Mouse (Mus musculus): ENCODE results near the gene Slx4. TPM values are rescaled to one million over a fixed set of nuclear protein-coding genes. Genes with fewer than 3 reads are reported as not detected.
"Not testable (repeated sequence)": the region's sequence is repeated elsewhere in the genome, so short reads cannot be mapped to it uniquely, and the experiment has no call there.

Slx4 gene
- total RNA-seq, 2 experiments from 2014 or later = 18.1 to 53.9 TPM

DNA sequence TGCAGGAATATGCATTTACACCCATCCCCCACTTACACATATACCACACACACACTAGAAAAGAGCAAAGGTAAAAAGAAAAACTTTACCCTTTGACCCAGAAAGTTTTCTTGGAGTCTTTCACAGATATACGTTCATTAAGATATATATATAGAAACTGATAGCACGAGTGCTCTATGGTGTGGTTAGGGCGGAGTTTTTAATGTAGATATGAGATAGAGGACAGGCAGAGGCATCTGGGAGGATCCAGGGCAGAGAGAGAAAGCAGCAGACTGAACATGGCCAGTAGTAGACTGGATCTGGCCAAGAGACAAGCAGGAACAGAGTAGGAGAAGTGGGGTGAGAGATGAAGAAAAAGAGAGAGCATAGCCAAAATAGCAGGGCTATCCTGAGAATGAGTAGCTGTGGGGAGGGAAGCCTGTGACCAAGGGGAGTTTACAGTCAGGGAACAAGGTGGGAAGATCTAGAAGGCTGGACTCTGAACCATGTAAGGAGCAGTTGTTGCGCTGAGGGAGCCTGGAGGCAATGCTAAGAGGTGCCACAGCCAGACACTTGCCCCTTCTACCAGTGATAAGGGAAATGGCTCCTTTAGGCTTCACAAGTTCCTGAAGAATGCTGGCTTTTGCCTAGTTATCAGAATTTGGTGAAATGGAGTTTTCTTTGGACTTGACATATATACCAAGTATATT is 9.5 kb upstream of the Slx4 start:
- DNase-seq = no peak

- no peak for DNase-seq
Observed at GRCm38 (mm10) chr16:3988410-3988809, 15.2 kb downstream of the Slx4 start.

DNA sequence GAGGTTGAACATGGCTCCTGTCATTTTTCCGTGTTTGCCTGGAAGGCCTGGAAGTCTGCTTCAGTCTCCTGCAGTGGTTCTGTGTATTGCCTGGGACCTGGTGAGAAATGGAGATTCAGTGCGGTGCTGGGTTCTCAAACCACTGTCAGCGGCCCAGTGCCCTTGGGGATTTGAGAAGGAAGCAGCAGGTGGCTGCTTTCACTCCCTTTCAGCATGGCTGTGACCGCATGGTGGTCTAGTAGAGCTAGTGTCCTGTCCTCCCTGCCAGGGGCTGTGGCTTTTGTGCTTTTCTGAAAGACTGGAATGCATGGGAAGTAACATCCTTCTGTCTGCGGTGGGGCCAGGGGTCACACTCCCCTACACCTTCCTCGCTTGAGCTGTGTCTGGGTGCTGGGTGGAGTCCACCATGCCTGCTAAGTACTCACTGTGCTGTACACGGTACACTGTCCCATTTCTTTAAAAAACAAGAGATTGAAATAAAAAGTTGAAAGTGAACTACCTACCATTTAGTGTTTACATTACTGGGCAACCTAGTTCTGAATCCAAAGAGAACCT is 20.3 kb downstream of the Slx4 start:
- DNase-seq = no peak

DNA sequence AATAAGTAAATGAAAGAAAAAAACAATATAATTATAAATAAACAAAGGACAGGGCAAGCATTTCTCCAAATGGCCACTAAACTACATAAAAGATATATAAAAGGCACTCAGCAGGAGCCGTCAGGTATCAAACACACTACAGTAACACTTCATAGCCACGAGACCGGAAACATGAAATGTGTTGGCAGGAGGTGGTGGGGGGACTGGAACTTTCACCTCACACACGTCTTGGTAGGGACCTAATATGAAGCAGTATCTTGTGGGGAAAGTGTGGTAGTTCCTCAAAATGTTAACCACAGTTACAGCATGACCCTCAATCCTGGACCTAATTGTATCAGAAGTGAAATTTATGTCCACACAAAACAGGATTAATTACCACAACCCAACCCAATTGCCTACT is 21.4 kb downstream of the Slx4 start:
- DNase-seq = no peak

DNA sequence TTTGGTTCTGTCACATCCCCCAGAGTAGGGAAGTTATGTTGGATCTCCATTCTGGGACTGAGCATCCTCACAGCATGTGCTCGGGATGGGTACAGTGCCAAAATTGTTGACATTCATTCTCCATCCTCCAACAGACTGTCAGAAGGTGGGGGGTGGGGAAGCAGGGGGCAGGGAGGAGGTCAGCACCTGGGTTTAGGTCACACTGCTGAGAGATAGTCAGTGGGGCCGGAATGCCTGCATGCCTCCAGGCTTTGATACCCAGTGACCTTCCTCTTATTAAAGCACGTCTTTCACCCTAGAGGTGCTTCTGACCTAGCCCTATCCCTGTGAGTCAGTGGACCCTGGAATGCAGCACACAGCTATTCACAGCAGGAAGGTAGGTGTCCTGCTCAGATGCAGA is 26.9 kb downstream of the Slx4 start:
- DNase-seq = no peak

DNA sequence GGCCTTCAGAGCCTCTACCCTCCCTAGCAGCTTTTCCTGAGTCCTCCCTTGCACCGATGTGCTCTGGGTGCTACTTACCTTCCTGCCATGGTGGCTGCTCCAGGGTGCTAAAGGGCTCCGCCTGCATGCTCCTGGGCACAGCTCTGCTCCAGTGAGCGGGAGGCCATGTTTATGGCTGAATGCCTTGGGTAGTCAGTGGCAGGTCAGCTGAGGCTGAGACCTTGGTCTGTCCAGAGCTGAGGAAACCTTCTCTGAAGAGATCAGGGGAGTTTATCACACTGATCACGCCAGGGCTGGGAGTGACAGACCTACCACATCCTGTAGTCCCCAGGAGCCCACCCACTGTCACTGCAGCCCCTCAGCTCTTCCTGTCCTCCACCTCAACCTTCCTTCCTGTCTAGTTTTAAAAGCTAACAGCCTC is 27.3 kb downstream of the Slx4 start, which contains the start of gene Nlrc3:
Gene Nlrc3 (minus strand): TSS at position 382 of the 421 bp plus-strand sequence.
- DNase-seq = peak; percentile 27 to 34

DNA sequence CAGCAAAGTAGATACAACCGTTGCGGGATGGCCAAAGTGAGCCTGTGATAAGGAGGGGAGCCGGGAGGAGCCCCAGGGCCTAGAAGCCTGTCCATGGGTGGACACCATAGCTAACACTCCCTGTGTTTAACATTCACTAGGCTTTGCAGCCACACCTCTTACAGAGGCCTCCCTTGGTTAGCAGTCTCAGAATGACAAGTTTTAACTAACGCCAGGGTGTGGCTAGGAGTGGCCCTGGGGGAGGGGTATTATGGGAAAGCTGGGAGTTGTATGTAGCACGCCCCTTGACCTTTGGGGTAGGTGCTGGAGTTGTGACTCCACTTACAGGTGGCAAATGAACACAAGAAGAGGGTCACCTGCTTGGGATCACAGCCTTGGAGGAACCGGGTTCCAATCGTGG is 27.9 kb downstream of the Slx4 start:
- DNase-seq = no peak

DNA sequence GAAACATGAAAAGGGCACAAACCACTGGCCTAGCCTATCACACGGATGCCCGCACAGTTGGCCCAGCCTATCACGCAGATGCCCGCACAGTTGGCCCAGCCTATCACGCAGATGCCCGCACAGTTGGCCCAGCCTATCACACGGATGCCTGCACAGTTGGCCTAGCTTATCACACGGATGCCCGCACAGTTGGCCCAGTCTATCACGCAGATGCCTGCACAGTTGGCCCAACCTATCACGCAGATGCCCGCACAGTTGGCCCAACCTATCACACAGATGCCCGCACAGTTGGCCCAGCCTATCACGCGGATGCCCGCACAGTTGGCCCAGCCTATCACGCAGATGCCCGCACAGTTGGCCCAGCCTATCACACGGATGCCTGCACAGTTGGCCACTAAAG is 29.1 kb downstream of the Slx4 start:
- DNase-seq = not testable (repeated sequence)

DNA sequence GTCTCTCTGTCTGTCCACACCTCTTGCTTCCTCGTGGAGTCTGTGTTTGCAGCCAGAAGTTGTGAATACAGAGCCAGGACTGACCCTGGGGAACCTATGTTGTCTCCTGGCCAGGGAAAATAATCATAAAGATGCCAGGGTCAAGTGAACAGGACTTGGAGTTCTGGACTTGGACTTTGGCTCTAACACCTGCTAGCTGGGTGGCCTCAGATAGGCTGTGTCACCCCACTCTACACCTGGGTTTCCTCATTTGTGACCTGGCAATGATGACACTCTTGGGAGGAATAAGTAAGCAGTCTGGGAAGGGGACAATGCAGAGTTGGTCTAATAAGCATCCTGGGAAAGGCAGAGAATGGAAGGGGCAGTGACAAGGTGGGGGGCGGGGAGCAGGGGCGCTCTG is 38.0 kb downstream of the Slx4 start:
- no peak for DNase-seq

- no peak for DNase-seq
Observed at GRCm38 (mm10) chr16:3964990-3965389, 38.6 kb downstream of the Slx4 start.

GRCm38 (mm10) chr16:3959261-3959660 is 44.3 kb downstream of the Slx4 start:
- no peak for DNase-seq

GRCm38 (mm10) chr16:3956369-3956768 is 47.2 kb downstream of the Slx4 start:
- DNase-seq = peak; percentile 56 to 69

DNA sequence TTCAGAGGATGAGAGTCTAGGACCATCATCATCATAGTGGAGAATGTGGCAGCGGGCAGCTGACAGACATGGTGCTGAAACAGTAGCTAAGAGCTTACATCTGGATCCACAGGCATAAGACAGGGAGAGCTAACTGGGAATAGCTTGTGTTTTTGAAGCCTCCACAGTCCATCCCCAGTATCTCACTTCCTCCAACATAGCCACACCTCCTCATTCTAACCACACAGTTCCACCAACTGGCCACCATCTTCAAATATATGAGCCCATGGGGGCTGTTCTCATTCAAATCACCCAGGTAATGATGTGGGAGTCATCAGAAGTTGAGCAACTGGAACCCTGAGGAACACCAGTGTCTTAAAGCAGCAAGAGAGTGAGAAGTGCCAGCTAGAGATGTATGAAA is 52.4 kb downstream of the Slx4 start:
- no peak for DNase-seq

- no peak for DNase-seq
Observed at GRCm38 (mm10) chr16:3934701-3935100, 68.9 kb downstream of the Slx4 start.

- no peak for DNase-seq
Observed at GRCm38 (mm10) chr16:3934091-3934490, 69.5 kb downstream of the Slx4 start.

DNA sequence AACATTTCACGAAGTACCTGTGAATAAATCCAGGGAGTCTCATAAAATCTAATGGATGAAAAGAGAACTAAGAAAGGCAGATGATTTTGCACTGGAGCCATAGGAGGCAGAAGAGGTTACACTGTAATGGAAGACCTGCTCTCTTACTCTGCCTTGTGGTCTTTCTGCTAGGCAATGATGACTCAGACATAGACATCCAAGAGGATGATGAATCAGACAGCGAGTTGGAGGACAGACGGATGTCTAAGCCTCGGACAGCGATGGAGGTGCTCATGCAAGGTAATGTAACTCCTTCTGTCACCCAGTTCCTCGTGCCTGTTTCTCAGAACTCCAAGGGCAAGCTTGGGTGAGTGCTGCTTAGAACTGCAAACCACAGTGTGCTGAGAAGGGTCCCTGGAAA is 70.0 kb downstream of the Slx4 start:
- peak in 1 of 2 experiments; percentile 12 for DNase-seq

DNA sequence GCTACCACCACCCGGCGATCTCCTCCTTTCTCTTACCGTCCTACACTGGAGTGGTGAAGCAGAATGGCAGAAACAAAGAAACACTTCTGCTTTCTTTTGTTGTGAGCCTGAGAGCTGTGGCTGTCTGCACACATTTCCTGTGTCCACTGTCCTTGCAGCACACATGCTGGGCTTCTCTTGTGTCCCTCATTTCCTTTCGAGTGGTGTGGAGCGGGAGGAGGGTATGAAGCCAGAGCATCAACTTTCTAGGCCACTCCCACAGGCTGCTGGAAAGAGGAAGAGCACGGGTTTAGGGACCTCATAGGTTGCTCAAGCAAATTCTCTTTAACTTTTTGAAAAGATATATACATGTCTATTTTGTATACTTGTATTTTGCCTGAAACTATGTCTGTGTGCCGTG is 74.4 kb downstream of the Slx4 start:
- DNase-seq = no peak

Other genes starting within 250 kb of the Slx4 start
- gene Olfr15, start 172.9 kb downstream of the Slx4 start, total RNA-seq (2021) = not detected
- gene Zfp174, start 156.5 kb downstream of the Slx4 start, total RNA-seq (2021) = 10 to 100 TPM in 1 of 2 experiments, 1 to 10 TPM in 1; 2.5 to 12.0 TPM
- gene Naa60, start 131.4 kb downstream of the Slx4 start, total RNA-seq (2021) = 100 to 1,000 TPM in 1 of 2 experiments, 10 to 100 TPM in 1; 74.8 to 115 TPM
- 10 to 100 TPM; 14.1 to 21.7 TPM for gene Zfp597, start 119.2 kb downstream of the Slx4 start, total RNA-seq (2021)
- gene Gm20695, start 119.1 kb downstream of the Slx4 start, total RNA-seq (2021) = 1 to 10 TPM; 1.3 to 1.5 TPM
- gene 1700037C18Rik, start 95.1 kb downstream of the Slx4 start, total RNA-seq (2021) = 1 to 10 TPM; 3.2 to 4.0 TPM
- 10 to 100 TPM; 16.9 to 20.8 TPM for gene Cluap1, start 95.0 kb downstream of the Slx4 start, total RNA-seq (2021)
- gene Nlrc3, start 27.1 kb downstream of the Slx4 start, total RNA-seq (2021) = 1 to 10 TPM; 3.1 to 3.8 TPM
- not detected for gene Dnase1, start 33.2 kb upstream of the Slx4 start, total RNA-seq (2021)
- gene Trap1, start 74.1 kb upstream of the Slx4 start, total RNA-seq (2021) = 100 to 1,000 TPM; 197 to 218 TPM
- gene Crebbp, start 210.2 kb upstream of the Slx4 start, total RNA-seq (2021) = 10 to 100 TPM; 56.4 to 60.5 TPM